Mouse (Mus musculus): ENCODE results near the gene Zcwpw1. TPM values are rescaled to one million over a fixed set of nuclear protein-coding genes. Genes with fewer than 3 reads are reported as not detected.
"Not testable (repeated sequence)": the region's sequence is repeated elsewhere in the genome, so short reads cannot be mapped to it uniquely, and the experiment has no call there.

The Zcwpw1 gene
- total RNA-seq, 2 experiments from 2014 or later: 2.3 to 2.4 TPM

- no peak for DNase-seq (ENCODE audit: low spot score in 2 of 2)
Observed at GRCm38 (mm10) chr5:137828694-137829093, 41.1 kb downstream of the Zcwpw1 start.

GRCm38 (mm10) chr5:137830238-137830637 lies 42.6 kb downstream of the Zcwpw1 start:
- no peak for DNase-seq (ENCODE audit: low spot score in 2 of 2)

GRCm38 (mm10) chr5:137831106-137831505 lies 43.5 kb downstream of the Zcwpw1 start:
- peak in 1 of 2 experiments; percentile 16 for DNase-seq (ENCODE audit: low spot score in 2 of 2)

GRCm38 (mm10) chr5:137831506-137831905 lies 43.9 kb downstream of the Zcwpw1 start:
- peak in 1 of 2 experiments; percentile 8 for DNase-seq (ENCODE audit: low spot score in 2 of 2)

- DNase-seq (ENCODE audit: low spot score in 2 of 2): peak in 1 of 2 experiments; percentile 14
Observed at GRCm38 (mm10) chr5:137833500-137833899, 45.9 kb downstream of the Zcwpw1 start.

GRCm38 (mm10) chr5:137835966-137836520 lies 48.4 kb downstream of the Zcwpw1 start, which contains the start of gene Pilra:
TSS of gene Pilra (minus strand) at chr5:137836281.
- not testable (repeated sequence) for DNase-seq (ENCODE audit: low spot score in 2 of 2)

GRCm38 (mm10) chr5:137836611-137837010 lies 49.0 kb downstream of the Zcwpw1 start:
- DNase-seq (ENCODE audit: low spot score in 2 of 2): no peak

GRCm38 (mm10) chr5:137837110-137837509 lies 49.5 kb downstream of the Zcwpw1 start:
- DNase-seq (ENCODE audit: low spot score in 2 of 2): not testable (repeated sequence)

- DNase-seq (ENCODE audit: low spot score in 2 of 2): not testable (repeated sequence)
Observed at GRCm38 (mm10) chr5:137850313-137850712, 62.7 kb downstream of the Zcwpw1 start.

GRCm38 (mm10) chr5:137854907-137855306 lies 67.3 kb downstream of the Zcwpw1 start:
- not testable (repeated sequence) for DNase-seq (ENCODE audit: low spot score in 2 of 2)

- DNase-seq (ENCODE audit: low spot score in 2 of 2): not testable (repeated sequence)
Observed at GRCm38 (mm10) chr5:137856870-137857269, 69.3 kb downstream of the Zcwpw1 start.

- not testable (repeated sequence) for DNase-seq (ENCODE audit: low spot score in 2 of 2)
Observed at GRCm38 (mm10) chr5:137857960-137858710, 70.5 kb downstream of the Zcwpw1 start, which contains the start of gene Pilrb1. TSS of gene Pilrb1 (minus strand) at chr5:137858106.

- not testable (repeated sequence) for DNase-seq (ENCODE audit: low spot score in 2 of 2)
Observed at GRCm38 (mm10) chr5:137864008-137864407, 76.4 kb downstream of the Zcwpw1 start.

GRCm38 (mm10) chr5:137868600-137868999 lies 81.0 kb downstream of the Zcwpw1 start:
- DNase-seq (ENCODE audit: low spot score in 2 of 2): not testable (repeated sequence)

GRCm38 (mm10) chr5:137871644-137872380 lies 84.2 kb downstream of the Zcwpw1 start, which contains the start of gene Pilrb2:
TSS of gene Pilrb2 (minus strand) at chr5:137871815.
- not testable (repeated sequence) for DNase-seq (ENCODE audit: low spot score in 2 of 2)

Other genes with a start within 250 kb of the Zcwpw1 start
- gene Actl6b, start 234.3 kb upstream of the Zcwpw1 start, total RNA-seq (2021): 1 to 10 TPM; 2.5 to 4.9 TPM
- 1 to 10 TPM; 1.8 to 2.7 TPM for gene Tfr2, start 218.0 kb upstream of the Zcwpw1 start, total RNA-seq (2021)
- gene Mospd3, start 186.7 kb upstream of the Zcwpw1 start, total RNA-seq (2021): 10 to 100 TPM; 41.3 to 43.6 TPM
- gene Pcolce, start 174.0 kb upstream of the Zcwpw1 start, total RNA-seq (2021): 100 to 1,000 TPM; 667 to 880 TPM
- 1 to 10 TPM in 1 of 2 experiments, under 1 TPM in 1; 0.93 to 1.3 TPM for gene Fbxo24, start 158.8 kb upstream of the Zcwpw1 start, total RNA-seq (2021)
- gene Lrch4, start 158.7 kb upstream of the Zcwpw1 start, total RNA-seq (2021): 10 to 100 TPM; 30.3 to 32.7 TPM
- 10 to 100 TPM; 10.7 to 11.3 TPM for gene Gm20605, start 158.6 kb upstream of the Zcwpw1 start, total RNA-seq (2021)
- 1 to 10 TPM; 4.1 to 5.4 TPM for gene Sap25, start 146.5 kb upstream of the Zcwpw1 start, total RNA-seq (2021)
- 10 to 100 TPM in 1 of 2 experiments, 1 to 10 TPM in 1; 6.7 to 27.5 TPM for gene Irs3, start 142.1 kb upstream of the Zcwpw1 start, total RNA-seq (2021)
- 10 to 100 TPM; 25.3 to 28.8 TPM for gene Agfg2, start 103.1 kb upstream of the Zcwpw1 start, total RNA-seq (2021)
- 1 to 10 TPM; 4.2 to 4.7 TPM for gene Nyap1, start 46.2 kb upstream of the Zcwpw1 start, total RNA-seq (2021)
- 10 to 100 TPM; 72.5 to 80.5 TPM for gene Tsc22d4, start 42.1 kb upstream of the Zcwpw1 start, total RNA-seq (2021)
- 10 to 100 TPM; 23.7 to 24.6 TPM for gene Ppp1r35, start 8.9 kb upstream of the Zcwpw1 start, total RNA-seq (2021)
- gene Mepce, start 143 bp upstream of the Zcwpw1 start, total RNA-seq (2021): 10 to 100 TPM; 39.9 to 44.6 TPM
- gene Pilra, start 48.5 kb downstream of the Zcwpw1 start, total RNA-seq (2021): 1 to 10 TPM; 2.6 to 4.3 TPM
- 1 to 10 TPM; 1.8 to 2.9 TPM for gene Pilrb1, start 70.3 kb downstream of the Zcwpw1 start, total RNA-seq (2021)
- gene Pilrb2, start 84.0 kb downstream of the Zcwpw1 start, total RNA-seq (2021): 1 to 10 TPM; 1.1 to 2.5 TPM
- under 1 TPM in 1 of 2 experiments, not detected in 1; 0.10 TPM for gene Cyp3a13, start 133.8 kb downstream of the Zcwpw1 start, total RNA-seq (2021)
- gene Gjc3, start 175.3 kb downstream of the Zcwpw1 start, total RNA-seq (2021): under 1 TPM in 1 of 2 experiments, not detected in 1; 0.19 TPM
- 1 to 10 TPM in 1 of 2 experiments, not detected in 1; 1.3 TPM for gene Azgp1, start 193.7 kb downstream of the Zcwpw1 start, total RNA-seq (2021)
- gene Smok3a, start 233.5 kb downstream of the Zcwpw1 start, total RNA-seq (2021): not detected
- gene Smok3b, start 233.6 kb downstream of the Zcwpw1 start, total RNA-seq (2021): not detected

All from adrenal gland, adult 18-20 months (tissue).